Mouse (Mus musculus) left cerebral cortex, adult 18-20 months (tissue): ENCODE results near the gene Krt4. TPM values are rescaled to one million over a fixed set of nuclear protein-coding genes. Genes with fewer than 3 reads are reported as not detected.

Source experiments
- DNase-seq, 2 experiments: peaks; one replicate each; pipeline ENCODE4 v3.0.0; 2021 to 2022; ENCODE audit warnings: low spot score in 2 of 2, mixed read lengths in 1 of 2
- long read RNA-seq, 2 experiments: library from polyadenylated mRNA; stranded (forward); transcript quantifications; one replicate each; pipeline ENCODE4 v2.0.0; 2021
- total RNA-seq, 2 experiments: library from RNA; stranded (reverse); gene quantifications; 2 replicates each; pipeline ENCODE4 v1.2.3; 2021

Krt4 gene
- total RNA-seq = not detected
- long read RNA-seq, experiment 1 = 0 reads
- long read RNA-seq, experiment 2 = 0 reads

DNA sequence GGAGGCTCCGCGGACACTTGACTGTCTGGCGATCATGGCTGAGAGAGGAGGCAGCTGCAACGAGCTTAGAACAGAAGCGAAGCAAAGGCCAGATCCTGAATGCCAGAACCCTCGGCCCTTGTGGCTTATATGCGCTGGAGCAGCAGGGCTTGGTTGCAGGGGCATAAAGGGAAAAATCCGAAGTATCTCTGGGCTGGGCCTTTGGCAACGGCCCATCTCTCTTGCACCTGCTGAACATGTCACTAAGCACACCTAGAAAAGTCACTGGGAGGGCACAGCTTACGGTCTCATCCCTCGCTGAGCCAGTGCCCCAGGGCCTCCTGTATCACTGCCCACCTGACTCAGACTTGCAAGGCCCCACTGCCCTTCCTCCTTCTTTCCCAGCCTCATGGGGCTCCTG, at the start of gene Krt4:
Gene Krt4, minus strand, starts transcription at position 101 of the 400 bp plus-strand sequence.
- no peak for DNase-seq

DNA sequence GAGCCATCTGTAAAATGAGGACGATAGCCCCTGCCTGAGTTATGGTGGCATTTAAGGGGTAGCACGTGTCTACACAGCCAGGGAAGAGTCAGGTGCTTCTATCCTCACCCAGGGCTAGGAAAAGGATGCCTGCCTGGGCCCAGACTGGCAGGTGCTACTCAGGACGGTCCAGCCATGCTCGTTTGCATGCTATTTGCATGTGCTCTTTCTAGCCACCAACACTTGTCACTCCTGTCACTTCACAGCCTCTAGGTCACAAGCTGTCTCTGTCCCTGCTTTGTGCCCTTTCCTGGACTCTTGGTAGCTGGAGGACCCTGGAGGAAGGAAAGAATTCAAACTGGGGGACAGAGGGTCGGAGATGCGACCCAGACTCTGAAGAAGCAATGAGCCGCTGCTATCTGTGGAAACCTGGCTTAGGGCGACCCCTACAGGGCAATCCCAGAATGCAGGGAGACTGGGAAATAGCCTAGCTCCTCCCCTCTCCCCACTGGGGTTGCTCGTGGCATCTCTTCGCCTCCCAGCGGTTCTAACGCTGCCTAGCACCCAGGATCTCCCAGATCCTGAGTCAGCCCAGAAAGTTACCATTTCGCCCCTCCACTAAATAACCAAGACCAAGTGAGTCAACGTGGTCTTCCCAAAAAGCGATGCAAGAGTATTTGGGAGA, 49.0 kb upstream of the Krt4 start:
- DNase-seq = peak; percentile 93 to 99

DNA sequence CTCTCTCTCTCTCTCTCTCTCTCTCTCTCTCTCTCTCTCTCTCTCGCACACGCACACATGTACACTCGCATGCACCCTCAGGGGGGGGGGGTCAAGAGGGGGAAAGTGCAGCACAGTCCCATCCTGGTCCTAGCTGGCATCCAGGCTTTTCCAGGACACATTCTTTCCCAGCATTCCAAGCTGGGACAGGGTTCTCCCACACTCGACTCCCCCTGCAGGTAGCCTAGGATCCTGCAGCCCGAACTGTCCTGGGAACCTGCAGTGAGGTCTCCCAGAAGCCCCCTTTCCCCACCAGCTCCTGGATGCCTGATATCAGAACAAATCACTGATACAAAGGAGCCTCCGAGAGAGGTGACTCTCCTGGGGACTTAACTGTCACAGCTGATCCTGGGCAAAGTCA, 46.0 kb upstream of the Krt4 start:
- DNase-seq = peak in 1 of 2 experiments; percentile 43

DNA sequence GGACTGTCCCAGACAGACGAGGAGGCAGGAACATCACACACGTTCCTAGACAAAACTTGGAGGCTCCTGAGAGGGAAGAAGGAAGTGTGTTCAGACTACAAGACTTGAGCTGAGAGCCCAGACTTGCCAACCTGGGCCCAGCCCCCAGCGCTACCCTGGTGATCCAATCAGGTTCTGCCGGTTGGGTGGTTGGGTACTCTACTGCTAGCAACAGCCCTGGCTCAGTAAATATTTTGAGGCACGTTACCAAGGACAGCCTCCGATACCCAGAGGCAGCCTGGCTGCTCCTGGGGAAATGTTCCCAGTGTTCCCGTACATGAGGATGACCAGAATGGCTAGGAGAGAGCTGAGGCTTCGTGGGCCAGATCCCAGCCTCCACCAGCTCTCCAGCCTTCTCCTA, 42.3 kb upstream of the Krt4 start:
- no peak for DNase-seq

DNA sequence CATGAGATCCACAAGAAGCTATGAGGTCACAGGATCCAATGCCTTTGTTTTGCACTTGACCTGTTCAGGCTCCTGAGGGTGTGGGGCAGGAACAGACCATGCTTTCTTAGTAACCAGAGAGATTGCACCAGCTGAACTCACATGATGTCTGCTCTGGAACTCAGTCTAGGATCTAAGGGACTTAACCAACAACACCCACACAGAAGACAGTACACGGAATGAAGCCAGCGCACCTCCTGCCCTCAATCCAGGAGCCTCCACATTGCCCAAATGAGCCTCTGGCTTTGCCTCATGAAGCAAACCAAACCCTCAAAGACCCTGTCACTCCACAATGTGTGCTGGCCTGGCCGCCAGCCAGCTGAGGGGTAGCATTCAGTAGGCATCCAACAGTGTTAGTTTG, 34.4 kb upstream of the Krt4 start:
- no peak for DNase-seq

DNA sequence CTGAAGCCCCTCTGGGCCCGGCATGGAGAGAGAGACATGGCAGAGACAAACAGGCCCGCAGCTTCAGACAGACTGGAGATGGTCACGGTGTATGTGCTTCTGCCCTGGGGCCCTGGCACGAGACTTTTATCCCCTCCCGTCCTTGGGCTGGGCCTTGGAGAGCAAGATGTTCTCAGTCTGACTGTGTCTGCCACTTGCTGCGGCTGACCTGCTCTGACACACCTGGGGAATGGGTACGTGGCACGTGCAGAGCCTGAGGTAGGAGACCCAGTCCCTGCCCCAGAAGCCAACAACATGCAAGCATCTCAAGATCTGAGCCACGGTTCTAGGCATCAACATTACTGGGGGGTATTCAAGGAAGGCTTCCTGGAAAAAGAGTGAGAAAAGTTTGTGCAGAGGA, 29.7 kb upstream of the Krt4 start, which contains the start of gene Krt78:
Gene Krt78, minus strand, starts transcription at position 101 of the 400 bp plus-strand sequence.
- no peak for DNase-seq

DNA sequence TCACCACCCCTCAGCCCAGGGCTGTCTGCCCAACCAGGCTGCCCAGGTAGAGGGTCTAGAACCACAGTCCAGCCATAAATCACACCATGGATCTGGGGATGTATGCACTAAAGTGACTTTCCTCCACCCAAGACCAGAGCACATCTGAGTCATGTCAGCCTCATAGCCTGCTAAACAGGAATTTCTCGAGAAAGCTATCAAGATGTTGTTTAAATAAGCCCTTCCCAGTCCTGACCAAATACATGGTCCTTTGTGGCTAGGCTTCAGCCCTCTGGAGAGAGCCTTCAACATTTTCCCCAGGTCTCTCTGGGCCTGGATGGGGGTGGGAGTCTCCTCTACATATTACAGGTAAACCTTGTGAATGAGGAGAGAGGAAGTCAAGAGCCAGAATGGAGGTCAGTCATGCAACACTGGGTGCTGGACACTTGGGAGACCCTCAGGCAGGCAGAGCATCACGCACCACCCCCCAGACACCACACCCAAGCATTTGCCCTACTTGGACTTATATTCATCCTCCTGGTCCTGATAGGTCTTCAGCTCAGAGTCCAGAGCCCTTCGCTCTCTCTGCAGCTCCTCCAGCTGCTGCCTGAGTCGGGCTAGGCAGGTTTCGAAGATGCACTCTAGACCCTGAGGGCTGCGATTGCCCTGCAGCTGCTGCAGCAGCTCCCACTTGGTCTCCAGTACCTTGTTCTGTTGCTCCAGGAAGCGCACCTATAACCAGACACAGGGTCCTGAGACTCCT, 28.4 kb upstream of the Krt4 start:
- no peak for DNase-seq

DNA sequence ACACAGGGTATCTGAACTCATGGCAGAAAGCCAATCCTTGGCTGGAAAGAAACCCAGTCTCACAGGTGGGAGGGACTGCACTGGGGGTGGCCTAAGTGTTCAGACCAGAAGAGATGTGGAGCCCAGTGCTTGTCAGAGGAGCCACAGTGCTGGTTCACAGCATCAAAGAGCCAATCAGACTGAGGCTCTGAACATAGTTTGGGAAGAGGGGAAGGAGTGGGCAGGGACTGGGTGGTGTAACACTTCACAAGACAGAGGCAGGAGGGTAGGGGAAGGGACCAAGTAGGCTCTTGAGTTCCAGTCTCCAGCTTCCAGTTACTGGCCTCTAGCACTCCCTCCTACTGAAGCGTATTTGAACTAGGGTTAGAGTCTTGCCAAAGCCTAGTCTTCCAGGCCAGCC, 20.9 kb upstream of the Krt4 start:
- DNase-seq = no peak

DNA sequence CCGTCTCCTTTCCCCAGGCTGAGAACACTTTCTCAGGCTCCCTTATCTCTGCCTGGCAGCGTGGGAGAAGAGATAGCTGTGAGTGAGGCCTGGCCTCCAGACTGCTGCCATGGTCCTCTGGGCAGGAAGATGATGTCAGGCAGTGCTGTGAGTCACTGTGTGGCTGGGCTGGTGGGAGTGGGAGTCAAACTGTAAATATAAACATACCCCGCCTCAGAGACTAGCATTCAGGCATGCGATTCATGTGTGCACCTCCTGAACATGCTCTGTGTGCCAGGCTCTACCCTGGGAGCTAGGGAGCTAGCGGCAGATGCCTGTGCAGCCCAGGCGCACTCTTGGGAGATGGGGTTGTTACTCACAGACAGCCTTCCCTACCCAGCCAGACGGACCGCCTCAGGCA, 17.4 kb upstream of the Krt4 start:
- peak in 1 of 2 experiments; percentile 6 for DNase-seq

DNA sequence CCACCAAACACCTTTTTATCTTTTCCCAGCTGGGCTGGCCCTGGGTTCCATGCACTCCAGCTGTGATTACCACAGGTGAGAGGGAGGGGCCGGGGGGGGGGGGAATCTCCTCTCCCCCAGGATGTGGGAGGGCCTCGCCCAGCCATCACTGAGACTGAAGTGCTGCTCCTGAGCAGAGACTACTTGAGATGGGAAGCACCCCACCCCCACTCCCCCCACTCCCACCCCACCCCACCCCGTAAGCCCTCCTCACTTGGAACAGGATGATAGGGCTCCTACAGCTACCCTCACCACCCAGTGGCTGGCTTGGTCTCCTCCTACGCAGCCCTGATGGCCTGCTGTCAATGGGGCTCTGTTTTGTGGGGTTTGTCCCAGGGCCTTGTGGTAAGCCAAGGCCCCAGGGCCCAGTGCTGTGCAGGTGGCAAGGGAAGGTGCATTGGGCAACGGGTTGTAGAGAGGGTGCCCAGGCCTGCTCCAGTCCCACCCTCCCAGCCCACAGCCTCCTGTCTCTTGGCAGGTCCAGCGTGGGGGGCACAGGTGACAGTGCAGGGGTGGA, 15.8 kb upstream of the Krt4 start, which contains the start of gene Krt79:
Gene Krt79, minus strand, starts transcription at position 51 of the 556 bp plus-strand sequence.
- DNase-seq = no peak

DNA sequence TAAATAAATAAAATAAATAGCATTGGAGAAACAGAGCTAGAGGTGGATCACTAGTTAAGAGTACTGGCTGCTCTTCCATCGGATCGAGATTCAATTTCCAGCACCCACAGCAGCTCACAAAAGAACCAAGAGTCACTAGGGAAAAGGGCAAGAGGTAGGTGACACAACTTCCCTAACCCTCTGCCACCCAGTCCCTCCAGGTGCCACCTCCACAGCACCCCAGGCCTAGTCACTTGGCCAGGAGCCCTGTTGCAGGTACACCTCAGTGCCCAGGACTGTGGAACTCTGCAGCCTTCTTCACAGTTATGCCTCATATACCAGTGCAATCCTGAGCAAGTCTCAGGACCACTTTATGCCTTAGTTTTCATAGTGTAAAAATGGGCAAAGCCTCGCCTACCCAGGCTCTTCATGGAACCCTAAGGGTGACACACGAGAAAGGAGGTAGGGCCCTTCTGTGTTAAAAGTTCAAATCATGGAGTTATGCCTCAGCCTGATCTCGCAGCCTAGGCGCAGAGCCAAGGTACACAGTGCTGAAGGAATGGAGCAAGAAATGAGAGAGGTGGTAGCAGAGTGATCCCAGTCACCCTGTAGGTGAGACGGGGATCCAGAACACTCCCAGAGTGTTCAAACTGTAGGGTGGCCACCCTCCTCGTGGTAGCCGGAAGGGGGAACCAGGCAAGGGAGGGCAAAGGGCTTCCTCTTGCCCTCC, 14.2 kb upstream of the Krt4 start:
- DNase-seq = no peak

DNA sequence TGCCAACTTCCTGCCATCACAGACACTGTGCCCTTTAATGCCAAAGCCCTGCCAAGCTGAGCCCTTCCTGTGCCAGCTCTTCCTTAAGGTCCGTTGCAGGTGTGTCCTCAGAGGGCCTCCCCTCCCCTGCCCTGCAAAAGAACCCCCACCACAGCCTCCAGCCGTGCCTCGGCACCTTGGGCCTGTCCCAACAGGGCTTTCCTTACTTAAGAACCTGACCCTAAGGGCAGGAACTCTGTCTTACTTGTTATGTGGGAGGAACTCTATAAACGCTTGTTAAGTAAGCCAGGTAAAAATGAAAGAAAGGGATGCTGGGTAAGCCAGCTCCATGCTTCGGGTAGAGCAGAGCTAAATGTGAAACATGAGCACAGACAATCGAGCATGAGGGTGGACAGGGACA, 8.5 kb upstream of the Krt4 start:
- no peak for DNase-seq

DNA sequence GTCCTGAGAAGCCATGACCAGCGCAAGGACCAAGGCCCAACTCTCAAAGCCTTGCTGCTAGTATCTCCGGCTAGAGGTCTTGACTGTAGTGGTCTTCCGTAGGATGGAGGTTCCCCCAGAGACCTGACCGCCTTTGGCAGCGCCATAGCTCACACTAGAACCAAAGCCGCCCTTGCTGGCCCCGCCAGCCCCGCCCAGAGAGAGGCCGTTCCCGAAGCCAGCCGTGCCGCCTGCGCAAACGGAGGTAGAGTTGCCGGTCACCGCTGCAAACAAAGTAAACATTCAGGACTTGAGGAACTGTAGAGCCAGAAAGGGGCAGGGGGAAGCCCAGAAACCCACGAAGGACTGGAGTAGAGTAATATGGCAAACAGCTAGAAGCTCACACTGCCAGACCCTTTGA, 5.1 kb upstream of the Krt4 start:
- no peak for DNase-seq

DNA sequence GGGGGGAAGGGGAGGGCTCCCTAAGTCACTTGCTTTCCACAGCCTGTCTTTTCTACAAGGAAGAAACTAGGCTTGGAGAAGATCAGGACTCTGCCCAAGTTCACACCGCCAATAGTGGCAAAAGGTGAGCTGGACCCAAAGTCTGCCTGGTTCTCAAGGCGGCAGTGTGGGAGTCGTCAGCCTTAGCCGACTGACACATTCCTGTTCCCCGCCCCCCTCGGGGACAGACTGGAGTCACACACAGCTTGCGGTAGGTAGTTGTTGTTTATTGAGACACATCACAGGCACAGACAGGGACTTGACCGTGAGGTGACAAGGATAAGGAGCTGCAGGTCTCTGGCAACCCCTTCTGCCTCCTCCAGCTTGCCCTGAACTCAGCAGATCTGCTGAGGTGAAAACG, 4.6 kb upstream of the Krt4 start:
- DNase-seq = no peak

DNA sequence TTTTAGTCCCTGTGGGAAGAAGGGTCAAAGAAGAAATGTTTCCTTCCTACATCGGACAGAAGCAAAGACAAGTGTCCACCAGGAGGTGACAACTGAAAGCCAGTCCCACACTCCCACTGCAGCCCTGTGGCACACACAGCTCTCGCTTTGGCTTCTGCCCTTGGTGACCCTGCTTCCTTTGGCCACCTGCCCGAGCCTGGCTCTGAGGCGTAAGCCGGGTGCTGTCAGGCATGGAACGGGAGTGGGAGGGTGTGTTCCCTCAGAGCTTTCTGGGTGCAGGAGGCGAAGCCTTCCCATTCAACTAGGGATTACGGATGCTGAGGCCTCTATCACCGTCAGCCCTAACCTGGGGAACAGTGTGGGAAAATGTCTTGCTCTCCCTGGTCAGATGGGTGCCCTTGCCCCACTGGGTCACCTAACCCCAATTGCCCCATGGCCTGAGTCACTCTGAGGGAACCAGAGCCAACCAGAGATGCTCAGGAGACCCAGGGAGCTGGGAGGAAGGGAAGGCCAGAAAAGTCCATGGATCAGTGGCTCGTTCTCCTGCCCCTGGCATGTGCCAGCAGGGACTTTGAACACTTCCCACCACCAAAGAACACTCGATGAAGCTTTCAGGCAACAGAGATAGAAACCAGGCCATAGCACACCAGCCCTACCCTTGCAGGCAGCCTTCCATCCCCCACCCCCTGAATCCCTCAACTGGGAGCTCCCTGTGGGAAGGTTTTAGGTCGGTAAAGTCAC, 3.0 kb upstream of the Krt4 start:
- DNase-seq = no peak

DNA sequence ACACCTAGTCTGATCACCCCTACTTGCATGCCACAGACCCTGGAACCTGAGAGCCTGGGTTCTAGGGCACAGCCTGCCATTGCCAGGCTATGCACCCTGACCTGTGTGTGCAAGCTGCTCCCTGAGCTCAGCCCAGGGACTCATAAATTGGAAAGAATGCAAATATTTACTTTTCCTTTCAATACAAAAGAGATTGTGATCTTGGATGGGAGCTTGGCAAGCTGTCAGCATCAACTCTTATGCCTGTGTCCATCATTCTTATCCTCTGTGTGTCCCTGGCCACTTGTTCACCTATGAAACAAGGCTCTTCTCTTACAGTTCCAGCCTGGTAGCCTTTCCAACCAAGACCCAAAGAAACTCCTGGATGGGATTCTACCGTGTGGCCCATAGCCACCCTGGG, 506 bp upstream of the Krt4 start:
- no peak for DNase-seq

DNA sequence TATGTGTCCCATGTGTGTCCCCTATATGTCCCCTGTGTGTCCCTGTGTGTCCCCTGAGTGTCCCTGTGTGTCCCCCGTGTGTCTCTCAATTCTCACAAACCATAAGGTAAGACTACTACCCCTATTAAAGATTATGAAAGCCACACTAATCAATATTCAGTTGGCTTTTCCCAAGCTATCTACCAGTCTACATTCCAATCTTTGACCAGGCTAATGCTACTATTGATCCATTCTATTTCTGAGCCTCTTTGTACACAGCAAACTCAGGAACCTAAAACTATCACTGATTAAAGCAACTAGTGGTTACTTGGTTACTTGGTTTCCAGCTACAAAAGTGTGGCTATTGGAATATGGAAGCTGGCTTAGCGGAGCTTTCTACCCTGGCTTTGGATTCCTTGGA, 2.2 kb downstream of the Krt4 start:
- no peak for DNase-seq

DNA sequence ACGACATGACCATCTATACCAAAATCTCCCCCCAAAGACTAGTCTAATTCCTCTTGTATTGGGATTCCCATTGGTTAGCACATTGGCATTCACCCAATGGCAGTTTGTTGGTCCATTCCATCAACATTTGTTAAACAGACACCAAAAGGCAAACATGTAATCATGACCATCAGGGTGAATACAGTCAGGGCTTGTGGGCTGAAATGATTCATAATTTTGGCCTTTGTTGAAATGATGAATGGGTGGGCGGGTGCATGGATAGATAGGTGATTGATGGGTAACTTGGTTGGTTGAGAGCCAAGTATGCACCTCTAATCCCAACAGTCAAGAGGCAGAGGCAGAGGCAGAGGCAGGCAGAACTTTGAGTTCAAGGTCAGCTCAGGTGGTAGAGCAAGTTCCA, 8.5 kb downstream of the Krt4 start:
- DNase-seq = no peak

DNA sequence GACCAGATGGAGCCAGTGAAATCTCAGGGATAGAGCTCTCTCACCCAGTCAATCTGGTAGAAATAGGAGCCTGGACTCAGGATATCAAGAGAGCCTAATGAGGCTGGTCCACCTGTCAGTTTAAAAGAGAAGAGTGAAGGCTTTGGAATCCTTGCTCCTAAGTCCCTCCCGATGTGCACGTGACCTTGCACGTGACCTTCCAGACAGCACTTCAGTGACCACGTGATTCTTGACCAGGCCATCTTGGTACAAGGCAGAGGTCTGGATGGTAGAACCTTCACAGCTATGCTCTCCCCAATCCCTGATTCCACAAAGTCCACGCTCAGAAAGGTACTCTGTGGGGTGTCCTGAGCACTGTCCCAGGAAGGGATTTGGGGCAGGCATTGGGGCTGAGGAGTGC, 19.7 kb downstream of the Krt4 start:
- no peak for DNase-seq

DNA sequence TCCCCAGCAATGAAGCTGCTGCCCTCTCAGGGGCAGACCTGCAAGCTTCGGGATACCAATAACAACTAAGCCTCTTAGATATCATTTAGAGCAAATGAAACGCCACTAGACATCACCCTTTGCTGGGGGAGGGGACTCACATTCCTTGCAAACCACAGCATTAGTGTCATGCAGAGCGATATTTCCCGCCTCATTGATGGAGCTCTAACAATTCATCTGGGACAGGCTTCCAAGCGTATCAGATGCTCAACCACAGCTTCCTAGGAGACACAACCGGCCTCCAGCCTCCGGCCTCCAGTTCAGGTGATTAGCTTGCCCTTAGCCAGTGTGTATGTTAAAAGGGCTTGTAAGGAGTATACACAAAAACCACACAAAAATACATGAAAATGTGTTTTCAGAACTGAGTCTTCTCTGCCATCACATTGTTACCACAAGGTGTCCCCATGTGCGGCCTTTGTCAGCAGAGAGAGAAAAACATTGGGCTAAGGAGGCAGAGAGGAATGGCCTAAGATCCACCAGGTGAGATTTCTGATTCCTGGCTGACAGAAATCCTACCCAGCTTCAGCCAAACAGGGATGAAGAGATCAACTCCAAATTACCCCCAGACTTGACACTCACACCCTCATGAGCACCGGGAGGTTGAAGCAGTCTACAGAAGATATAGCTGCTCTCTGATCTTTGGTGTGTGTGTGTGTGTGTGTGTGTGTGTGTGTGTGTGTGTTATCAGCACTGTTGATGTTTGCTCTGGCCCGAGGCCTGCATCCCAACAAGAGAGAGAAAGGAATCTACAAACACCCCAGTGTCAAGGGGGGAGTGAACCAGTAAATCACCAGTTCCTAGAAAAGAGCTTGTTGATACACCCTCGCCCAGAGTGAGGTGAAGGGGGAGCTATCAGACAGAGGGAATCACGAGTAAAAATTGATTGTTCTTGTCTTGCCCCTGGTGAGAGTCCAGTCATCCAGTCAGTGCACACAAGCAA, 22.1 kb downstream of the Krt4 start:
- DNase-seq = no peak
